Mouse (Mus musculus): ENCODE measurements around the gene Yipf3. TPM values are rescaled to one million over a fixed set of nuclear protein-coding genes. Genes with fewer than 3 reads are reported as not detected.

Gene Yipf3
- polyA plus RNA-seq, 1 experiment, result 57.0 TPM

GRCm38 (mm10) chr17:46282483-46283123 lies 34.7 kb downstream of the Yipf3 start, which contains the start of gene Tjap1:
Gene Tjap1 (minus strand): TSS chr17:46283026.
- TF ChIP-seq EP300 (IDR thresholded peaks at IDR 0.05; ENCODE audit: insufficient read depth, low read depth, low read length) (no peak), CTCF (IDR thresholded peaks at IDR 0.05; ENCODE audit: low read depth, low read length) (no peak), POLR2A (IDR thresholded peaks at IDR 0.05; ENCODE audit: insufficient read depth, low read length) (peak; percentile 11)
- peak within 1 kb of the TSS; percentile 87 for H3K27ac ChIP-seq (ENCODE audit: insufficient read depth, low read length)
- peak within 1 kb of the TSS; percentile 96 for H3K4me3 ChIP-seq (ENCODE audit: low read depth, low read length)
- H3K9ac ChIP-seq (ENCODE audit: low read depth, poor library complexity, severe bottlenecking), result peak within 1 kb of the TSS; percentile 90
- H3K4me1 ChIP-seq (ENCODE audit: control insufficient read depth, insufficient read depth, low read length), result peaks cover 15% of the 10 kb centered on the region
- no peaks in the 10 kb centered on the region for H3K9me3 ChIP-seq (replicated peaks; ENCODE audit: control insufficient read depth, insufficient read depth, low read length, poor library complexity, severe bottlenecking)
- H3K36me3 ChIP-seq (ENCODE audit: control insufficient read depth, insufficient read depth, low read length, poor library complexity, severe bottlenecking), result peaks cover 22% of the 10 kb centered on the region
- no peaks in the 10 kb centered on the region for H3K27me3 ChIP-seq (ENCODE audit: control insufficient read depth, insufficient read depth, low read length, poor library complexity, severe bottlenecking)

- Histone ChIP-seq H3K27me3 (ENCODE audit: control insufficient read depth, insufficient read depth, low read length, poor library complexity, severe bottlenecking) (no peaks in the 10 kb centered on the region), H3K9ac (ENCODE audit: low read depth, poor library complexity, severe bottlenecking) (peak overlapping the region; percentile 90), H3K36me3 (ENCODE audit: control insufficient read depth, insufficient read depth, low read length, poor library complexity, severe bottlenecking) (peaks cover 21% of the 10 kb centered on the region), H3K27ac (ENCODE audit: insufficient read depth, low read length) (peak overlapping the region; percentile 53), H3K4me3 (ENCODE audit: low read depth, low read length) (0 out of 2 replicates have a peak overlapping the region, but pooled peaks have one; percentile 9), H3K9me3 (replicated peaks; ENCODE audit: control insufficient read depth, insufficient read depth, low read length, poor library complexity, severe bottlenecking) (no peaks in the 10 kb centered on the region), H3K4me1 (ENCODE audit: control insufficient read depth, insufficient read depth, low read length) (peaks cover 16% of the 10 kb centered on the region)
- TF ChIP-seq CTCF (IDR thresholded peaks at IDR 0.05; ENCODE audit: low read depth, low read length) (no peak), POLR2A (IDR thresholded peaks at IDR 0.05; ENCODE audit: insufficient read depth, low read length) (peak; percentile 4)
Measured at GRCm38 (mm10) chr17:46283140-46283539, 35.3 kb downstream of the Yipf3 start.

- no peak for TF ChIP-seq CTCF (IDR thresholded peaks at IDR 0.05; ENCODE audit: low read depth, low read length)
- TF ChIP-seq EP300 (IDR thresholded peaks at IDR 0.05; ENCODE audit: insufficient read depth, low read depth, low read length), result no peak
- no peak for TF ChIP-seq POLR2A (IDR thresholded peaks at IDR 0.05; ENCODE audit: insufficient read depth, low read length)
- Histone ChIP-seq H3K36me3 (ENCODE audit: control insufficient read depth, insufficient read depth, low read length, poor library complexity, severe bottlenecking) (peaks cover 17% of the 10 kb centered on the region), H3K27ac (ENCODE audit: insufficient read depth, low read length) (no peak overlapping the region), H3K9ac (ENCODE audit: low read depth, poor library complexity, severe bottlenecking) (no peak overlapping the region), H3K4me1 (ENCODE audit: control insufficient read depth, insufficient read depth, low read length) (peaks cover 18% of the 10 kb centered on the region), H3K9me3 (replicated peaks; ENCODE audit: control insufficient read depth, insufficient read depth, low read length, poor library complexity, severe bottlenecking) (no peaks in the 10 kb centered on the region), H3K4me3 (ENCODE audit: low read depth, low read length) (no peak overlapping the region), H3K27me3 (ENCODE audit: control insufficient read depth, insufficient read depth, low read length, poor library complexity, severe bottlenecking) (no peaks in the 10 kb centered on the region)
Measured at GRCm38 (mm10) chr17:46283911-46284310, 36.0 kb downstream of the Yipf3 start.

GRCm38 (mm10) chr17:46284653-46285052 lies 36.8 kb downstream of the Yipf3 start:
- Histone ChIP-seq H3K9ac (ENCODE audit: low read depth, poor library complexity, severe bottlenecking) (no peak overlapping the region), H3K4me1 (ENCODE audit: control insufficient read depth, insufficient read depth, low read length) (peaks cover 18% of the 10 kb centered on the region), H3K4me3 (ENCODE audit: low read depth, low read length) (no peak overlapping the region), H3K9me3 (replicated peaks; ENCODE audit: control insufficient read depth, insufficient read depth, low read length, poor library complexity, severe bottlenecking) (no peaks in the 10 kb centered on the region), H3K36me3 (ENCODE audit: control insufficient read depth, insufficient read depth, low read length, poor library complexity, severe bottlenecking) (peaks cover 12% of the 10 kb centered on the region), H3K27me3 (ENCODE audit: control insufficient read depth, insufficient read depth, low read length, poor library complexity, severe bottlenecking) (no peaks in the 10 kb centered on the region), H3K27ac (ENCODE audit: insufficient read depth, low read length) (no peak overlapping the region)
- TF ChIP-seq CTCF (IDR thresholded peaks at IDR 0.05; ENCODE audit: low read depth, low read length) (no peak), EP300 (IDR thresholded peaks at IDR 0.05; ENCODE audit: insufficient read depth, low read depth, low read length) (0 out of 2 replicates have a peak, but pooled peaks have one; percentile 5)

GRCm38 (mm10) chr17:46285407-46285806 lies 37.5 kb downstream of the Yipf3 start:
- Histone ChIP-seq H3K27ac (ENCODE audit: insufficient read depth, low read length) (no peak overlapping the region), H3K27me3 (ENCODE audit: control insufficient read depth, insufficient read depth, low read length, poor library complexity, severe bottlenecking) (no peaks in the 10 kb centered on the region), H3K4me3 (ENCODE audit: low read depth, low read length) (no peak overlapping the region), H3K4me1 (ENCODE audit: control insufficient read depth, insufficient read depth, low read length) (peaks cover 18% of the 10 kb centered on the region), H3K36me3 (ENCODE audit: control insufficient read depth, insufficient read depth, low read length, poor library complexity, severe bottlenecking) (peaks cover 5% of the 10 kb centered on the region; the same call in 1 of the 2 replicates), H3K9me3 (replicated peaks; ENCODE audit: control insufficient read depth, insufficient read depth, low read length, poor library complexity, severe bottlenecking) (no peaks in the 10 kb centered on the region), H3K9ac (ENCODE audit: low read depth, poor library complexity, severe bottlenecking) (no peak overlapping the region)
- TF ChIP-seq EP300 (IDR thresholded peaks at IDR 0.05; ENCODE audit: insufficient read depth, low read depth, low read length) (no peak), CTCF (IDR thresholded peaks at IDR 0.05; ENCODE audit: low read depth, low read length) (no peak), POLR2A (IDR thresholded peaks at IDR 0.05; ENCODE audit: insufficient read depth, low read length) (no peak)

- peak overlapping the region; percentile 23; the same call in 1 of the 2 replicates for H3K27ac ChIP-seq (ENCODE audit: insufficient read depth, low read length)
- peaks cover 18% of the 10 kb centered on the region for H3K4me1 ChIP-seq (ENCODE audit: control insufficient read depth, insufficient read depth, low read length)
- H3K36me3 ChIP-seq (ENCODE audit: control insufficient read depth, insufficient read depth, low read length, poor library complexity, severe bottlenecking), result no peaks in the 10 kb centered on the region
- no peaks in the 10 kb centered on the region for H3K9me3 ChIP-seq (replicated peaks; ENCODE audit: control insufficient read depth, insufficient read depth, low read length, poor library complexity, severe bottlenecking)
- no peak overlapping the region for H3K9ac ChIP-seq (ENCODE audit: low read depth, poor library complexity, severe bottlenecking)
- H3K27me3 ChIP-seq (ENCODE audit: control insufficient read depth, insufficient read depth, low read length, poor library complexity, severe bottlenecking), result no peaks in the 10 kb centered on the region
- 0 out of 2 replicates have a peak, but pooled peaks have one; percentile 19 for TF ChIP-seq EP300 (IDR thresholded peaks at IDR 0.05; ENCODE audit: insufficient read depth, low read depth, low read length)
- TF ChIP-seq POLR2A (IDR thresholded peaks at IDR 0.05; ENCODE audit: insufficient read depth, low read length), result no peak
- H3K4me3 ChIP-seq (ENCODE audit: low read depth, low read length), result no peak overlapping the region
Measured at GRCm38 (mm10) chr17:46287678-46288095, 39.8 kb downstream of the Yipf3 start.
